Comparison of ENCODE assay signal across 11 mouse cellular contexts in genomic region chr6:15865271-15865670, GRCm38 (mm10).
"Had no signal": no experiment of that assay in that cellular context is flagged by ENCODE, and none has a peak within 500 bp of the region (broad histone marks: within the 10 kb centered on the region; RNA-seq: fewer than 3 reads in every experiment).

No protein-coding gene starts in this region.

- H3K9ac ChIP-seq: limb, embryonic 12.5 days; liver, embryonic 14.5 days; midbrain, embryonic 15.5 days; neural tube, embryonic 12.5 days had no signal

- H3K9me3 ChIP-seq: limb, embryonic 12.5 days; midbrain, embryonic 15.5 days; neural tube, embryonic 12.5 days had no signal

- H3K4me3 ChIP-seq: layer of hippocampus, adult 2 months; limb, embryonic 12.5 days; midbrain, embryonic 15.5 days; neural tube, embryonic 12.5 days had no signal

- ATAC-seq: midbrain, embryonic 15.5 days had no signal

- H3K27me3 ChIP-seq: limb, embryonic 12.5 days; midbrain, embryonic 15.5 days; neural tube, embryonic 12.5 days had no signal

- H3K27ac ChIP-seq: kidney, postnatal 0 days; layer of hippocampus, adult 2 months; limb, embryonic 12.5 days; liver, embryonic 14.5 days; midbrain, embryonic 15.5 days; neural tube, embryonic 12.5 days; stomach, postnatal 0 days had no signal

- H3K4me2 ChIP-seq: limb, embryonic 12.5 days; midbrain, embryonic 11.5 days; midbrain, embryonic 15.5 days; neural tube, embryonic 12.5 days had no signal

- DNase-seq: kidney, postnatal 36 days; lung, adult 18-20 months; thymus, postnatal 4 days had no signal

- H3K4me1 ChIP-seq: limb, embryonic 12.5 days; midbrain, embryonic 15.5 days; neural tube, embryonic 12.5 days had no signal

- H3K36me3 ChIP-seq: limb, embryonic 12.5 days; midbrain, embryonic 15.5 days; neural tube, embryonic 12.5 days had no signal
